Mouse (Mus musculus) granulocyte monocyte progenitor cell, adult 5-6 weeks (primary cell): ENCODE measurements around the gene Bphl. TPM values are rescaled to one million over a fixed set of nuclear protein-coding genes. Genes with fewer than 3 reads are reported as not detected.

Source experiments
- ATAC-seq: replicated peaks from 2 replicates; pipeline ENCODE4 v1.8.0; 2016; ENCODE audit warnings: mild to moderate bottlenecking, moderate TSS enrichment, inconsistent platforms; ENCODE audit not compliant: poor library complexity, severe bottlenecking
- total RNA-seq, 2 experiments: library from RNA; stranded (forward) in 1 of 2; stranded (reverse) in 1 of 2; fragments of 200-712, 200-1000 nt in 1 of 2; fragments of >200 nt in 1 of 2; fragmentation: Nextera tagmentation in 1 of 2; gene quantifications; 2 replicates each; pipeline ENCODE4 v1.2.3; 2014 to 2017

Bphl gene
- total RNA-seq (2014; fragmentation: Nextera tagmentation) (88.3 and 115 TPM in 2 replicates), total RNA-seq (2017) (39.5 and 45.5 TPM in 2 replicates)

DNA sequence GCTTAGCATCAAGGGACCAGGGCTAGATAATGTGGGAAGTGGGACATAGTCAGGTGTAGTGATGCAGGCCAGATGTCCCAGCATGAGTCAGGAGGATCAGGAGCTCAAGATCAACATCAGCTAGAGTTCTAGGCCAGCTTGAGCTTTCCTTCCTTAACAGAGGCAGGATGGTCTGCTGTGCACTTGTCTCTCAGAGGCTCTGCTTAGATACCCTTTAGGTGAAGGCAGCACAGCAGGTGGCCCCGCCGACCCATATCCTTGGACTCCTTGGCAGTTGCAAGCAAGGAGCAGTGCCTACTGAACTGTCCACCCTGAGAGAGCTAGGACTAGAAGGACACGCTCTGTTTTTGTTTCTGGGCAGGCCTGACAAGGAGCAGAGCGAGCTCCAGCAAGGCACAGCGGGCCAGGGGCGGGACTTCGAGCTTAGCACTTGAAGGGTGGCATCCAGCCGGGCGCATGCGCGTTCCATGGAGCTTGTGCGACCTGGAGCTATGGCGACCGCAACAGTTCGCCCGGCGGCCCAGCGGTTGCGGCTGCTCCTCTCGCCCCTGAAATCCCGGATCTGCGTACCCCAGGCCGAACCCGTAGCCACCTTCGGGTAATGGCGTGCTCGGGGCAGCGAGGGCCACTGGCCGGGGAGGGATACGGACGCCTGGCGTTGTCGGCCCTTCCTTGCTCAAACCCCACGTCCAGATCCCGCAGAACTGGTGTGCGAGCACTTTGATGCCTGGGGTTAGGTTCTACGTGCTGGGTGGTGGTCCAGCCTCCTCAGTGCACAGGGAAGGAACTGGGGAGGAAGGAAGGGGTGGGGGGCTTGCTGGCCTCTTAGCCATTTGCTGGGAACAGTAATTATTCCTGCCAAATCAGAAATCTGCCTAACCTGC lies at the start of gene Bphl:
Bphl (plus strand) TSS at position 426 of the 884 bp plus-strand sequence.
- ATAC-seq, result peak; percentile 88

DNA sequence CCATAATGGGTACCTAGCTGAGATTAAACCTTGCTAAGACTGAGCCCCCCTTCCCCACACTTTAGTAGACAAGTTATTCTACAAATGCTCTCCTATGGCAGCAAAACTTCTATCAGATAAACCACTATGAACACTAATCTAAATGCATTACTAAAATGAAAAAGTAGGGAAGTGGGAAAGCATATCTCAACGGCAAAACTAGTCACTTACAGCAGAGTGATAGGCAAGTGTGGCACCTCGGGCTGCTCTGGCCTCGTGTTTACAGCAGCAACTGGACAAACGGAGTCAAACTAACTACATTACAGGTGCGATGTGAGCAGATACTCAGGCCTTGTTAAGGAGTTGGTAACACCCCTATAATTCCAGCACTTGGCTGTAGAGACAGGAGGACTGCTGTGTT lies 47.8 kb upstream of the Bphl start:
- no peak for ATAC-seq

DNA sequence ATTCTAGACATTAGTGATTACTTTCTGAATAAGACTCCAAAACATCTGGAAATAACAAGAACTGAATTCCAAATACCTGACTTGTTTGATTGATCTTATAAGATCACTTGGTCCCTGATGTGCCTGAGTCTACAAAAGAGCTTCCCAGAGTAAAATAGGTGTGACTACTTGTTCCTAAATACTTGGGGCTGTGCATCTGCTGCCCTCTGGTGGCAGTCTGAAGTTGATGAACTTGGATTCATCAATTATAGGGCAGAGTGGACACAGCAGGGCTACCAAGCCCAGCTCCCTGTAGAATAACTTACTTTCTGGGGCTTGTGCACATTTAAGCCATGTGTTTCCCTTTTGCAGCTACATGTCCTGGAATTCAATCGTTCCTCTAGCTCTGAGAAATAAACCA lies 42.2 kb upstream of the Bphl start:
- ATAC-seq, result peak; percentile 90

DNA sequence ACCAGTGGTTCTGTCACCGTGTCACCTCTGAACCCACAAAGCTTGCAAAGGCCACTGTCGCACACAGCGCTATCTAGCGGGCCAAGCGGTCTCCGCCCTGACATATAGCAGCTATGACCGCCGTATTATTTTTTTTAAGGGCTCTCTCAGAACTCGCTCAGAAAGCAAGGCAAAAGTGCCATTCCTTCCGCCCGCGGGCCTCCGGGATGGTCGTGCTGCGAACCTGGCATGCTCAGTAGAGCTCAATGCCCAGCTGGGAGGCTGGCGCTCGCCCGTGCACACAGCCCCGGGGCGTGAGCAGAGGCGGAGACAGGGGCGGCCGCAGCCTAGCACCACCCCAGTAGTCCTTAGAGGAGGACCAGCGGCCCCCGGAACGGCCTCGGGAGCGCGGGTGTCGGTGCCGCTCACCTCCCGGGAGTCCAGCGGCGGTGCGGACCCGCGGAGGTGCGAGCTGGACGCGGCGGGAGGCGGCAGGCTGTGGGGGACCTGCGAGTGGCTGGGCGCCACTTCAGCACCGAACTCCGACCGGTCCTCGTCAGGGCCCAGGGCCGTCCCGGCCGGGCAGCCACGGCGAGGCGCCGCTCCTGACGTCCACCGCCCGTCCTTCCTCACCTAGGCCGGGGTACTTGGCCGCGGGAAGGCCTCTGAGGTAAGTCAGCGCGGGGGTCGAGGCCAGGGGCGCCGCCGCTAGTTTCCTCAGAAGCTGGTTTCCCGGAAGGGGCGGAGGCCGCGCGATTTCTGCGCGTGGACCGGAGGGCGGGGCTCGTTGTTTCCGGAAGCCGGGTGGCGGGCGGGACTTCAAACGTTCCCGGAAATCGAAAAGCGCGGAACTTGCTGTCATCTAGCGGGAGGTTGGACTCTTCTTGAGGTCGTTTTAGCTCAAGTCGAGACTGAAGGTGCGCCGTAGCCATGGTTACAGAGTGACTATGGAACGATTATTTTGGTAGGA lies 35.1 kb upstream of the Bphl start, which contains the start of the genes Ripk1 and Serpinb6a:
Ripk1 (plus strand) TSS at position 306 of the 949 bp plus-strand sequence.
Serpinb6a (minus strand) TSS at position 737 of the 949 bp plus-strand sequence.
- peak; percentile 80 for ATAC-seq

DNA sequence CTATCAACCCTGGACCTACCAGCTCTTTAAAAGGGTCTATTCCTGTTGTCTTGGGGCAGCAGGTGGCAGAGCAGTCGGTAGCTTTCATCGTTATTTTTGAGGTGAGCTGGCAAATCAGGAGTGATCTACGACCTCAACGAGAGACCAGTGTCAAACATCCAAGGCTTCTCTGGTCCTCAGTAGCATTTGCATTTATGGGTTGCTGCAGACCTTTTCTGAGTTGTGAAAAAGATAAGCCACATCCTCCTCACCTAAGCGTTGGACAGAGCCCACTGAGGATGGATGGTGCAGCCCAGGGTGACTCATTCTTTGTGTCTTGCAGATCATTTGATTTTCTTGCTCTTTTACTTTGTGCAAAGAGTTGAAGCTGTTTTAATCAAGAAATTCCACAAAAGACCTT lies 34.3 kb upstream of the Bphl start:
- peak; percentile 15 for ATAC-seq

DNA sequence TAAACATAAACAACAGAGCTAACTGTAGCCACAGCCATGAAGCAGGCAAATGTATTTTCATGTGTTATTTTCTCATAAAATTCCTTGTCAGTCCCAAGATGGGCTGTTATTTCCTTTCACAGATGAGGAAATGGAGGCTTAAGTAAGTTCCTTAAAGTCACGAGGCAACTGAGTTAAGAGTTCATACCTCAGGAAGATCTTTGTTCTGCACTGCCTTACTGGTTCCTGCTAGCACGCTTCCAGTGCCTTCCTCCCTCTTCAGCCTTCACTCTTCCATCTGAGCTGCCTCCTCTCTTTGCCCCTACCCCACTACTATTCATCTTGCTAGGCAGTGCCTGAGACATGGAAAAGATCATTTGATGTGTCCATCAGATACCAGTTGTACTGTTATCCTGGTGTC lies 30.2 kb upstream of the Bphl start:
- peak; percentile 43 for ATAC-seq

DNA sequence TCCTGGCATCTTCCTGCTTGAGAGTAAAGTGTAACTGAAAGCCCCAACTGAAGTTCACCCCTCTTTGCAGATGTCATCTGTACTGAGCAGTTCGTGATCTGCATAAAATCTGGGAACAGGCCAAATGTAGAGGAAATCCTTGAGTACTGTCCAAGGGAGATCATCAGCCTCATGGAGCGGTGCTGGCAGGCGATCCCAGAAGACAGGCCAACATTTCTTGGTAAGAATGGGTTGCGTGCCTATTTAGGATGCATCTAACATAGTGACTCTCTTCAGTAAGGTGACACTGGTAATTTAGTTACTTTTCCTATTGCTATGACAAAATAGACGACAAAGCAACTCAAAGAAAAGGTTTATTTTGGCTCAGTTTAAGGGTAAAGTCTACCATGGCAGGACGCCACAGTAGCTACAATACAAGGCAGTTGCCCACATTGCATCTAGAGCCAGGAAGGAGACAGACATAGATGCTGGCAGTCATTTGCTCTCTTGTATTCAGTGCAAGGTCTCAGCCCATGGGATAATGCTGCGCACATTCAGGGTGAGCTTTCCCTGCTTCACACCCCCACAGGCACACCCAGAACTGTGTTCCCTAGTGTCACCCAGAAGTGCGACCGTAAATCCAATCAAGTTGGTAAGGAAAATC lies 20.3 kb upstream of the Bphl start:
- ATAC-seq, result no peak

DNA sequence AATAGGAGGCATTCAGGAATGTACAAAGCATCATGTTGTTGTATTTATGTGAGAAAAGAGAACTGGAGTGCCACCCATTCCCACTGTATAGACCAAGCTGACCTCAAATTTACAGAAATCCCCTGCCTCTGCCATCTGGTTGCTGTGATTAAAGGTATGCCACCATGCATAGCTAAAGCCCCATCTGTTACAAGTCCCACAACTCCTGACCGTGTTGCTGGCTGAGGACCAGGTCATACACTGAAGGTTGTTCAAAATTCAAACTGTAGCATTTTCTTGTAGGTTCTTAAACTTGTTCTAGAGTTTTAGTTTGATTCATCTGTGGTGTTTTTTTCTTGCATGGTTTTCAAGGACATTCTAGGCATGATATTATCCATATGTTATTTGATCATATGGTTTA lies 18.9 kb upstream of the Bphl start:
- no peak for ATAC-seq

DNA sequence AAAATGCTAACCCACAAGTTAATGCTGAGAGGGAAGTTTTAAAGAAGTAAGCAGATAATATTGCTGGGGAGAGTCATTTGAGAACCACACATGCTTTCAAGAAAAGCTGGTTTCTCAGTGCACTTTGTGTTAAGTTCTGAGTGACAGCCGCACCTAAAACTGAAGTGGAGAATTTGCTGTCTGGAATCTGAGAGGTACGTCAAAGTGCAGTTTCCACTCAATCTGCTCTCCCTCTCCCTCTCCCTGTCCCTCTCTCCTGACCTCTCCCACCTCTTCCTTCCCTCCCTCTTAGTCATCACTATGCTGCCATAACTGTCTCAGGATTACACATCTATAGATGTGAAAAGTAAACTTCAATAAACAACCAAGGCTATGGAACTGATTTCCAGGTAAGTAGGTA lies 15.4 kb upstream of the Bphl start:
- ATAC-seq, result no peak

DNA sequence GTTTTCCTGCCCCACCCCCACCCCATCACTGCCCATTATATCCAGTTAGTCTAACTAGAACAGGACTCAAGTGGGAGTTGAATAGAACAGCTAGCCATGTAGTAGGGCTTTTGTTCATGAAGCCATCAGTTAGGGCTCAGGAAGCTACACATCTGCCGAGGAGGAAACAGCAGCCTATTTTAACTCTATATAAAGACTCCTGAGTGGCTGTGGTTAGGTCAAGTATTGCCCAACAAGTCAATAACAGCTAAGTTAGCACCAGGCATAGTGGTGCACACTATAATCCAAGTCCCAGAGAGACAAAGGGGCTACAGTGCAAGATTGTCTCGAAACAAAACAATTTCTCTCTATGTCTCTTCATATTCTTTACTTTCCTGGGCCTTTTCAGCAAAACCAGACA lies 5.4 kb upstream of the Bphl start:
- ATAC-seq, result peak; percentile 89

DNA sequence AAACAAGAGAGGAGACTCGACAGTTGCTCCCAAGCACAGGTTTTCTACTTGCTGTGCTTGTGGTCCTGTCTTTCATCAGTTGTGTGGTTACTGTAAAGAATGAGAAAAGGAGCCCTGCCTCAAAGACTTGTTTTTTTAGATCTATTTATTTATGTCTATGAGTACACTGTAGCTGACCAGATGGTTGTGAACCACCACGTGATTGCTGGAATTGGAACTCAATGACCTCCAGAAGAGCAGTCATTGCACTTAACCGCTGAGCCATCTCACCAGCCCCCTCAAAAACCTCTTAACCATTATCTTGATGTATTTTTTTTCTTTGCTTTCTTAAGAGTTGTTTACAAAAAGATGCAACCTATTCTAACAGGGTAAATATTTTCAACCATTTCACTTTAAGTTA lies 2.0 kb upstream of the Bphl start:
- ATAC-seq, result no peak

DNA sequence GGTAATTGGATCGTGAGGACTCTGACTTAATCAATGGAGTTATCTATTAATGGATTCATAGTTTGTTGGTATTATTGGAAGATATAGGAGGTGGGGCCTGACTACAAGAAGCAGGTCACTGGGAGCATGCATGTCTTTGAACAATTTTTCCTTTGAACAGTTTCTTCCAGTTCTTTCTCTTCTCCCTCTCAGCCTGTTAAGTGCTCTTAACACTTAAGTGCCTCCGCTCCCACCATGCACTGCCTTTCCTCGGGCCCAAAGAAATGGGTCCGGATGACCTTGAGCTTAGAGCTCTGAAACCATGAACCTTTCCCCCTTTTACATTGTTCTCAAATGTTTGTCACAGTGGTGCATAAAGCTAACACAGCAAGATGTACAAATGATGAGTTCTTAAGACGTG lies 671 bp upstream of the Bphl start:
- no peak for ATAC-seq

DNA sequence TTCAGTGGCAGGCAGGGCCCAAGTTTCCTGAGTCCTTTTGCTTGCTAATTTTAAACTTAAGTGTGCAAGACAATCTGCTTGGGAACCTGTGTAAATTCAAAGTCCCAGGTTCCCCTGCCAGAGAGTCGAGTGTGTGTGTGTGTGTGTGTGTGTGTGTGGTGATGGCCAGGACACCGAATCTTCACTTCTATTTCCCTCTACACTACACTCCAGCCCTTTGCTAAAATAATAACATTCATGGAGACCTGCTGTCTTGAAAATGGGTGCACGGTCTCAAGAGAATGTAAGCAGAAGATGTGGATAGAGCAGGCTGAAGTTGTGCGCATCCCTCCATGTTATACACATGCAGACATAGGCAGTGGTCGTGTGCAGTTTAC lies 647 bp downstream of the Bphl start:
- ATAC-seq, result 0 out of 2 replicates have a peak, but pooled peaks have one; percentile 5

DNA sequence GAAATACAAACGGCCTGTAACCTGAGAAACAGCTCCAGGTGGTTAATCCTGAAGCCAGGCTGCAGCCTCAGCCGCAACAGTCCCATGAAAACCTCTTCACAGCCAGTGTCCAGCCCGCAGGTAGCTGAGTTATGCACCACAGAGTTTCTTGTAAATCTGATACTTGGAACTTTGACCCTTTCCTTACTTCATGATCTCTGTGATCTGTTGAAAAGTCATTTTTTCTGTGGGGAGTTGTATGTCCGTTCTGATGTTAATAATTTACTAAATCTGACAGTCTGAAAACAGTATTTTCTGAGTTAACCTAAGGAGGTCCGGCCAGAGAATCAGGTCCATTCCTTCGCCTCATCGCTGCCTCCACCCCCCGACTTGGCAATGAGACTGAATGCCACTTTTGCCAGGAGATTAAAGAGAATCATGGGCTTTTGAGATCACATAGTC lies 1.5 kb downstream of the Bphl start:
- ATAC-seq, result no peak

DNA sequence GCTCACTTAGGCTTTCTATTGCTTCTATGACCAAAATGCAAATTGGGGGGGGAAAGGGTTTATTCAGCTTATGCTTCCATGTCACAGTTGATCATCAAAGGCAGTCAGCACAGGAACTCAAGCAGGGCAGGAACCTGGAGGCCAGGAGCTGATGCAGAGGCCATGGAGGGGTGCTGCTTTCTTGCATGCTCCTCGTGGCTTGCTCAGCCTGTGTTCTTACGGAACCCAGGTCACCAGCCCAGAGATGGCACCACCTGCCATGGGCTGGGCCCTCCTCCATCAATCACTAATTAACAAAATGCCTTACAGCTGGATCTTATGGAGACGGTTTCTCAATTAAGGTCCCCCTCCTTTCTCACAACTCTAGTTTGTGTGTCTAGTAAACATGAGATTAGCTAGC lies 2.7 kb downstream of the Bphl start:
- ATAC-seq, result no peak

DNA sequence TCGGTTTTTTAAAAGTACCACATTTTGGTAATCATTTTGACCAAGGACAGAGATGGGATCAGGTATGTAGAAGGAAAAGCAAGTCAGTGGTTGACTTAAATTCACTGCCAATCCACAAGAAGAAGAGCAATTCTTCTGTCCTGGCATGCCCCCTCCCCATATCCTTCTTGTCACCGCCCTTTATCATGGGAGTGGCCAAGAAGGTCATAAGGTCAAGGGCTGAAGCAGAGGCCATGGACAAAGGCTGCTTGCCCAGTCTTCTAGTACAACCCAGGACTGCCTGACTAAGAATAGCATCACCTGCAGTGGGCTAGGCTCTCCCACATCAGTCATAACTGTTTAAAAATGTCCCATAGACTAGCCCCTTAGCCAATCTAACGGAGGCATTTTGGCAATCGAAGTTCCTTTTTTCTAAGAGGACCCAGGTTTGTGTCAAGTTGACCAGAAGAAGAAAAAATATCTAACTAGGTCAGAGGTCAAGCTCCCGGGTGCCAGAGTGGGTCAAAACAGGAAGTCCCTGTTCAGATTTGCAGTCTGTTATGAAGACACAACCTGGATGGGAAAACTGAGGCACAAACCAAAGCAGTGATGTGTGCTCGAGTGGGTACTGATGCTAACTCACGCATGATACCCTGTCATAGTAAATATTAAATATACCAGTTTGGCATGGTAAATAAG lies 6.5 kb downstream of the Bphl start:
- peak; percentile 31 for ATAC-seq

DNA sequence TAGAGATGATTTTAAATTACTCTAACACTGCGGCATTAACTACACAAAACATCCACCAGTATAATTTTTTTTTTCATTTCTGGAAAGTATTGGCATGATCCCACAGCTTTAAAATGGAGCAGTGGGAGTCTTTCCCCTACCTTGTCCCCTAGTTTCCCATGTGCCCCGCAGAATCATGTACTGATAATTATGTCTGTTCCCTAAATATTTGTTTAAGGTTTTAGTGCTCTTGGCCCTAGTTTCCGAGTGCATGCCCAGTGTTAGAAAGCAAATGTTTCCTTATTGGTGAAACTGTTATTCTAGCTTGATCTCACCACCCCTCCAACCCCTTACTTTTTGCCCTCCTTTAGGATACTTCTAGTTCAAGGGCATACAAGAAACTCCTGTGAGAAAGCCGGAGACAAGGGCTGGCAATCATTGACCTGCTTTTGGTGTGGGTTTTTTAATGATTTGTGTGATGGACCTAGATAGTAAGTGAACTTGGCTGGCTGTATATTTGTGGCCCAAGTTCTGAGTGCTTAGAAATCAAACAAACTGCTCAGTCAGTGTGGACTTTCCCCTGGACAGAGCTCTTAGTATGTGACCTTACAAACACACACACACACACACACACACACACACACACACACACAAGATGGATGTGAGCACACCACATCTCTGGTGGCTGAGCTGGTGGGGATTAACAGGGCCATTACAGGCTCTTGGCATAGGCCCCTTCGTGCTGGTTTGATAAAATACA lies 8.3 kb downstream of the Bphl start:
- no peak for ATAC-seq

DNA sequence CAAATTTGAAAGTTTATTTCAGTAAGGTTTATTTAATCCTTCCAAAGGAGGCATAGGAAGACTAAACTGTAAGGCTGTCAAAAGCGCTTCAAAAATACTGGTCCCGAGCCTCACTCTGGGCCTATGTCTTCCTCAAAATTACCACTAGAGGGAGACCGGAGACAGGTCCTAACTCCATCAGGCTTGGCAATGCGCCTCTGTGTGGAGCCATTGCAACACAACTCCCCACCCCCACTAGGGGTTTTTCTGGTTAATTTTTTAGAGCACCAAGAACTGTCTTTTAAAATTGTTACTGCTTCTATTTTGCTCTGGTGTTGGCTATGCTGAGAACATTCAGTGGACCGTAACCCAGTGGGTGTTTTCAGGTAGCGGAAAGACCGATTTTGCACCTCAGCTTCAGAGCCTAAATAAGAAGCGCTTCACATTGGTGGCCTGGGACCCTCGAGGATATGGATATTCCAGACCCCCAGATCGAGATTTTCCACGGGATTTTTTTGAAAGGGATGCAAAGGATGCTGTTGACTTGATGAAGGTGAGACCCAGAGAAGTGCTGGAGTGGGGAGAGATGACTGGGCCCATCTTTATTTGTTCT lies 9.1 kb downstream of the Bphl start:
- peak; percentile 88 for ATAC-seq

DNA sequence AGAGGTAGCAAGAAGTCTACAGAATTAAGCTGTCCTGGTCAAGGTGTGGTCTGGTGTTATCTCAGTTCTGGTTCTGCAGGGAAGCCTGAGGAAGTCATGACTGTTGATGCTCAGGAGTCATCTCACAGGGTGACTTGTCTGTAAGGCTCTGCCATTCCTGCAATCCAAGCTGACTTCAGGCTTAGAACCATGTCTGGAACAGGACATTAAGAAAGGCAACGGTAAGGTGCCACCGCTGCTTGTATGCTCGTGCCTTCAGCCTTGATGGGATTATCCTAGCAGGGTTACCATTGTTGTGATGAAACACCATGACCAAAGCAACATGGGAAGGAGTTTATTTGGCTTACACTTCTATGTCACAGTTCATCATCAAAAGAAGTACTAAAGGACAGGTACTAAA lies 10.1 kb downstream of the Bphl start:
- ATAC-seq, result no peak
